Mouse (Mus musculus): Measurements from ENCODE around the gene Wwtr1. TPM values are rescaled to one million over a fixed set of nuclear protein-coding genes. Genes with fewer than 3 reads are reported as not detected.

Wwtr1 gene
- polyA plus RNA-seq, 1 experiment from 2014 or later = 11.2 TPM

- Histone ChIP-seq H3K27ac (ENCODE audit: low read depth, low read length) (no peak overlapping the region), H3K4me1 (ENCODE audit: control insufficient read depth, insufficient read depth, low read length) (peaks cover 3% of the 10 kb centered on the region), H3K36me3 (ENCODE audit: control insufficient read depth, insufficient read depth, low read length) (no peaks in the 10 kb centered on the region), H3K4me3 (ENCODE audit: low read depth, low read length) (no peak overlapping the region), H3K9ac (ENCODE audit: low read length) (no peak overlapping the region), H3K27me3 (ENCODE audit: control insufficient read depth, insufficient read depth, low read length) (no peaks in the 10 kb centered on the region), H3K9me3 (ENCODE audit: control insufficient read depth, low read length) (no peaks in the 10 kb centered on the region), H3K4me2 (no peak overlapping the region)
- 90% methylated on average over 9 of the region's 9 CpGs for WGBS
- no peak for ATAC-seq (ENCODE audit: low FRiP score)
- no peak for DNase-seq (ENCODE audit: low spot score, missing footprints)
Observed at GRCm38 (mm10) chr3:57532991-57533725, 42.6 kb downstream of the Wwtr1 start.

DNA sequence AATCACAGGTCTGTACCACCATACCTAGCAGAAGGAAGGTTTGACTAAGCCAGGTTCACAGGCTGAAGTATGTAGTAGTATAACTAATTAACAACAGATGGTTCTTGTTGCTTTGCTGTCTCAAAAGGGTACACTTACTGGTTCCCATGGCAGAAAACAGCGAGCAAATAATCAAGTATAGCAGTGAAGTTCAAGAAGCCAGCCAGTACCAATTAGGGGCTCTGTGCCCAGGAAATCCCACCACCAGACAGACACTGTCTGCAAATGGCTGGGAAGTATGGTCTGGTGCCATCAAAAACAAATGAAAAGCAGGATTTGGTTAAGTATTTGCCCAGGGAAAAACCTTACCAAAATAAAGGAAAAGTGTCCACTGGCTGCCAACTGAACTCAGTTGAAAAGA is 44.9 kb downstream of the Wwtr1 start:
- Histone ChIP-seq H3K27ac (ENCODE audit: low read depth, low read length) (no peak overlapping the region), H3K9ac (ENCODE audit: low read length) (no peak overlapping the region), H3K4me1 (ENCODE audit: control insufficient read depth, insufficient read depth, low read length) (peaks cover 3% of the 10 kb centered on the region), H3K36me3 (ENCODE audit: control insufficient read depth, insufficient read depth, low read length) (no peaks in the 10 kb centered on the region), H3K27me3 (ENCODE audit: control insufficient read depth, insufficient read depth, low read length) (no peaks in the 10 kb centered on the region), H3K4me2 (no peak overlapping the region), H3K4me3 (ENCODE audit: low read depth, low read length) (no peak overlapping the region), H3K9me3 (ENCODE audit: control insufficient read depth, low read length) (no peaks in the 10 kb centered on the region)
- DNase-seq (ENCODE audit: low spot score, missing footprints) = no peak
- 85% methylated on average over 1 of the region's 1 CpGs for WGBS
- ATAC-seq (ENCODE audit: low FRiP score) = no peak

DNA sequence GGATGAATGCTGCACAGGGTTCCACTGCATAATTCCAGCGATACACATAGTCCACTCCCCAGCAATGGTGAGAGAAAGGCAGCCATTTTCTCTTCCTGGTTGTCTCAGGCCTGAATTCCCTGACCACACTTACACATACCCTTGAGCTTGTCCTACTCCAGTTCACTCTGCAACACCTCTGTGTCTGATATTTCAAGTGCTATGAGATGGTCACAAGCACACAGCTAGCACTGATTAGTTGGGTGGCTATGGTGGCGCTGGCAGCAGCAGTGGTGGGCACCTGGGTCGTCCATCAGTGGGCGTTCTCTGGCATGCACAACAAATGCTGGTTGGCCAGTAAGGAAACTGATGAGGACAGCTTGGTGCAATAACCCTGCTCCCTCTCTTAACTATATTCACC is 45.5 kb downstream of the Wwtr1 start:
- H3K9me3 ChIP-seq (ENCODE audit: control insufficient read depth, low read length) = no peaks in the 10 kb centered on the region
- H3K36me3 ChIP-seq (ENCODE audit: control insufficient read depth, insufficient read depth, low read length) = no peaks in the 10 kb centered on the region
- H3K4me3 ChIP-seq (ENCODE audit: low read depth, low read length) = no peak overlapping the region
- H3K4me1 ChIP-seq (ENCODE audit: control insufficient read depth, insufficient read depth, low read length) = no peaks in the 10 kb centered on the region
- DNase-seq (ENCODE audit: low spot score, missing footprints) = no peak
- H3K27ac ChIP-seq (ENCODE audit: low read depth, low read length) = no peak overlapping the region
- no peaks in the 10 kb centered on the region for H3K27me3 ChIP-seq (ENCODE audit: control insufficient read depth, insufficient read depth, low read length)
- 93% methylated on average over 4 of the region's 4 CpGs for WGBS
- no peak for ATAC-seq (ENCODE audit: low FRiP score)
- no peak overlapping the region for H3K4me2 ChIP-seq
- H3K9ac ChIP-seq (ENCODE audit: low read length) = no peak overlapping the region

DNA sequence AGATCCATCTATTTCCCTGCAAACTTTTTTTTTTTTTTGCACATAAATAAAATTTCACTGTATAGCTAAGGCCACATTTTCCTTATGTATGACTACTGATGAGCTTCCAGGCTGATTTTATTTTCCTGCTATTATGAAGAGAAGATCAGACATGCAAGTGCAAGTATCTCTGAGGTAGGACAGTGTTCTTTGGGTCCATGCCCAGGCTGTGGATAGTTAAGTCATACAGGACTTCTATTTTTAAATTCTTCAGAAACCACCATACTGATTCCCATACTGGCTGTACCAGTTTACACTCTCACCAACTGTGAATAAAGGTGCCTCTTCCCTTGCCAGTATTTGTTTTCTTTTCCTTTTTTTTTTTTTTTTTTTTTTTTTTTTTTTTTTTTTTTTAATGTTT is 48.6 kb downstream of the Wwtr1 start:
- Histone ChIP-seq H3K4me3 (ENCODE audit: low read depth, low read length) (no peak overlapping the region), H3K4me1 (ENCODE audit: control insufficient read depth, insufficient read depth, low read length) (no peaks in the 10 kb centered on the region), H3K36me3 (ENCODE audit: control insufficient read depth, insufficient read depth, low read length) (no peaks in the 10 kb centered on the region), H3K27ac (ENCODE audit: low read depth, low read length) (no peak overlapping the region), H3K9me3 (ENCODE audit: control insufficient read depth, low read length) (no peaks in the 10 kb centered on the region), H3K9ac (ENCODE audit: low read length) (no peak overlapping the region), H3K4me2 (no peak overlapping the region), H3K27me3 (ENCODE audit: control insufficient read depth, insufficient read depth, low read length) (no peaks in the 10 kb centered on the region)
- ATAC-seq (ENCODE audit: low FRiP score) (no peak), DNase-seq (ENCODE audit: low spot score, missing footprints) (no peak)

- Histone ChIP-seq H3K4me2 (no peak overlapping the region), H3K36me3 (ENCODE audit: control insufficient read depth, insufficient read depth, low read length) (no peaks in the 10 kb centered on the region), H3K9me3 (ENCODE audit: control insufficient read depth, low read length) (no peaks in the 10 kb centered on the region), H3K27me3 (ENCODE audit: control insufficient read depth, insufficient read depth, low read length) (no peaks in the 10 kb centered on the region), H3K4me1 (ENCODE audit: control insufficient read depth, insufficient read depth, low read length) (no peaks in the 10 kb centered on the region), H3K4me3 (ENCODE audit: low read depth, low read length) (no peak overlapping the region), H3K9ac (ENCODE audit: low read length) (no peak overlapping the region), H3K27ac (ENCODE audit: low read depth, low read length) (no peak overlapping the region)
- WGBS = 92% methylated on average over 5 of the region's 5 CpGs
- ATAC-seq (ENCODE audit: low FRiP score) = no peak
- no peak for DNase-seq (ENCODE audit: low spot score, missing footprints)
Observed at GRCm38 (mm10) chr3:57523093-57523492, 52.6 kb downstream of the Wwtr1 start.

DNA sequence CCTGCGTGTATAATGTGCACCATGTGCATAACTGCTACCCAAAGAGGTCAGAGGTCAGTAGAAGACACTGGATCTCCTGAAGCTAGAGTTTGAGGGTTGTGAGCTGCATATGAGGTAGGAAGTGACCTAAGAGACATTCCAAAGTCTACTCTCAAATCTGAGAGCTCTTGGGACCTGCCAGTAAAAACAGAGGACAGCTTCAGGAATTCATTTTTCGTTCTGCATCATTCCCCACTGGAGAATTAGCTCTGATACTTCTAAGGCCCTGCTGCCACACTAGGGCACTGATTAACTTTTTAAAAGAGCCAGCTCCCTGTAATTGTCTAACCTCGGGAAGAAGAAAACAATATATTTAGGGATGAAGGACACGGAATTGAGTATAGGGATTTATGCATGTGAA is 53.8 kb downstream of the Wwtr1 start:
- no peak for ATAC-seq (ENCODE audit: low FRiP score)
- no peaks in the 10 kb centered on the region for H3K36me3 ChIP-seq (ENCODE audit: control insufficient read depth, insufficient read depth, low read length)
- DNase-seq (ENCODE audit: low spot score, missing footprints) = no peak
- no peaks in the 10 kb centered on the region for H3K9me3 ChIP-seq (ENCODE audit: control insufficient read depth, low read length)
- no peak overlapping the region for H3K4me2 ChIP-seq
- H3K27ac ChIP-seq (ENCODE audit: low read depth, low read length) = no peak overlapping the region
- 87% methylated on average over 4 of the region's 4 CpGs for WGBS
- H3K4me1 ChIP-seq (ENCODE audit: control insufficient read depth, insufficient read depth, low read length) = no peaks in the 10 kb centered on the region
- no peaks in the 10 kb centered on the region for H3K27me3 ChIP-seq (ENCODE audit: control insufficient read depth, insufficient read depth, low read length)
- no peak overlapping the region for H3K4me3 ChIP-seq (ENCODE audit: low read depth, low read length)
- no peak overlapping the region for H3K9ac ChIP-seq (ENCODE audit: low read length)

DNA sequence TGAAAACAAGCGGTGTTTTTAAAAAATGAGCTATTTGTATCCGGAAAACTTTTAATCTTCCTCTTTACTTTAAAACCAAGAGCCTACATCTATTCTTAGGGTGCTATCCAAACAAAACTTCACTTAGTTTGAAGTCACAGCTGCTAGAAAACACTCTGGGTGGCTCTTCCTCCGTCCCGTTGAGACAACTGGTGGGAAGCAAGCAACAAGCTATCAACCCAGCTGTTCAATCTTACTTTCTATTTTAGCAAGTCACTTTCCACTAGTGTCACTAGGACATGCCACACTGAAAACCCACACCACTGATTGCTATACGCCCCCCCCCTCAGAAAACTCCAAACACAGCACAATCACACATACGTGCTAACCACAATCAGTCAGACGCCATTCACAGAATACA is 55.7 kb downstream of the Wwtr1 start:
- no peak for DNase-seq (ENCODE audit: low spot score, missing footprints)
- Histone ChIP-seq H3K4me3 (ENCODE audit: low read depth, low read length) (no peak overlapping the region), H3K9me3 (ENCODE audit: control insufficient read depth, low read length) (no peaks in the 10 kb centered on the region), H3K27ac (ENCODE audit: low read depth, low read length) (no peak overlapping the region), H3K27me3 (ENCODE audit: control insufficient read depth, insufficient read depth, low read length) (no peaks in the 10 kb centered on the region), H3K4me1 (ENCODE audit: control insufficient read depth, insufficient read depth, low read length) (no peaks in the 10 kb centered on the region), H3K36me3 (ENCODE audit: control insufficient read depth, insufficient read depth, low read length) (no peaks in the 10 kb centered on the region), H3K4me2 (no peak overlapping the region), H3K9ac (ENCODE audit: low read length) (no peak overlapping the region)
- 93% methylated on average over 7 of the region's 7 CpGs for WGBS
- ATAC-seq (ENCODE audit: low FRiP score) = no peak

- Histone ChIP-seq H3K4me3 (ENCODE audit: low read depth, low read length) (no peak overlapping the region), H3K27ac (ENCODE audit: low read depth, low read length) (no peak overlapping the region), H3K9ac (ENCODE audit: low read length) (no peak overlapping the region), H3K27me3 (ENCODE audit: control insufficient read depth, insufficient read depth, low read length) (no peaks in the 10 kb centered on the region), H3K4me2 (no peak overlapping the region), H3K9me3 (ENCODE audit: control insufficient read depth, low read length) (no peaks in the 10 kb centered on the region), H3K36me3 (ENCODE audit: control insufficient read depth, insufficient read depth, low read length) (no peaks in the 10 kb centered on the region), H3K4me1 (ENCODE audit: control insufficient read depth, insufficient read depth, low read length) (no peaks in the 10 kb centered on the region)
- 90% methylated on average over 4 of the region's 4 CpGs for WGBS
- no peak for ATAC-seq (ENCODE audit: low FRiP score)
- DNase-seq (ENCODE audit: low spot score, missing footprints) = no peak
Observed at GRCm38 (mm10) chr3:57516146-57516545, 59.6 kb downstream of the Wwtr1 start.

DNA sequence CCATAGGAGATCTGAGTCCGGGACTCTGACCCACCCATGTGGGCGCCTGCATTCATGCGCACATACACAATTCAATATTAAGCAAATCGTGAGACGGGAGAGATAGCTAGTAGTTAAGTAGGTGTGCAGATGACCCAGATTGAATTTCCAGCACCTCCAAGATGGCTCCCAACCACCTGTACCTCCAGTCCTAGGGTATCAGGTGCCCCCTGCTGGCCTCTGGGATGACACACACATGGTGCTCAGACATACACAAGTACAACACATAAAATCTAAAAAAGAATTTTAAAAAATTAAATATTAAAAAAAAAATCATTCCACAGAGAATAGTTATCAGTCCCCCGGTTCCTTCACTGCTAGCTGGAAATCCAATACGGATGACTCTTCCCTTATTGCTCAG is 60.7 kb downstream of the Wwtr1 start:
- 97% methylated on average over 7 of the region's 7 CpGs for WGBS

More for the DNA sequence above, 60.7 kb downstream of the Wwtr1 start:
- Histone ChIP-seq H3K9ac (ENCODE audit: low read length) (no peak overlapping the region), H3K27ac (ENCODE audit: low read depth, low read length) (no peak overlapping the region), H3K4me1 (ENCODE audit: control insufficient read depth, insufficient read depth, low read length) (no peaks in the 10 kb centered on the region), H3K36me3 (ENCODE audit: control insufficient read depth, insufficient read depth, low read length) (no peaks in the 10 kb centered on the region), H3K27me3 (ENCODE audit: control insufficient read depth, insufficient read depth, low read length) (no peaks in the 10 kb centered on the region), H3K4me3 (ENCODE audit: low read depth, low read length) (no peak overlapping the region), H3K9me3 (ENCODE audit: control insufficient read depth, low read length) (no peaks in the 10 kb centered on the region), H3K4me2 (no peak overlapping the region)
- DNase-seq (ENCODE audit: low spot score, missing footprints) (no peak), ATAC-seq (ENCODE audit: low FRiP score) (no peak)
